Mouse (Mus musculus): ENCODE measurements around the gene Cntn1.

DNA sequence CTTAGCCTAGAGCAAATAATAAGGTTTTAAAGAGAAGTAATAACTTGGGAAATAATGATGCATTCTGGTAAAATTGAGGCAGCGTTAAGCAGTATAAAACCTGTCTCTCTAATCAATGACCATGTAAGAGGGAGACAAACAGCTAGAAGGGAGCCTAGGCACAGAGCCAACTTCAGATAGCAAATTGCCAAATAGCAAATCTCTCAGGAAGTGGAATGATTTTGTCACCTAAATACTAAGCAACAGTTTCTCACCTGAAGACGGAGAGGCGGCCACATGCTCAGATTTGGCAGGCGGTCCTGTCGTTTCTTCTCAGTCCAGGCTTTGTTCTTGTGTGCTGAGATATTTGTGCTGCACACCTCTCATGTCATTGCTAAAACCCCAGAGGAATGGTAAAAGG, 8.4 kb upstream of the Cntn1 start:
- TF ChIP-seq HCFC1 (IDR thresholded peaks at IDR 0.05; ENCODE audit: borderline replicate concordance, insufficient read depth, low read length) (no peak), MAFK (IDR thresholded peaks at IDR 0.05; ENCODE audit: insufficient read depth, low read depth, low read length) (no peak), CHD2 (IDR thresholded peaks at IDR 0.05; ENCODE audit: low read depth, low read length) (no peak)
